Mouse (Mus musculus): ENCODE measurements around the gene Gm49318. TPM values are rescaled to one million over a fixed set of nuclear protein-coding genes. Genes with fewer than 3 reads are reported as not detected.
"Not testable (repeated sequence)": the region's sequence is repeated elsewhere in the genome, so short reads cannot be mapped to it uniquely, and the experiment has no call there.

The Gm49318 gene
- polyA plus RNA-seq, 1 experiment: not detected

DNA sequence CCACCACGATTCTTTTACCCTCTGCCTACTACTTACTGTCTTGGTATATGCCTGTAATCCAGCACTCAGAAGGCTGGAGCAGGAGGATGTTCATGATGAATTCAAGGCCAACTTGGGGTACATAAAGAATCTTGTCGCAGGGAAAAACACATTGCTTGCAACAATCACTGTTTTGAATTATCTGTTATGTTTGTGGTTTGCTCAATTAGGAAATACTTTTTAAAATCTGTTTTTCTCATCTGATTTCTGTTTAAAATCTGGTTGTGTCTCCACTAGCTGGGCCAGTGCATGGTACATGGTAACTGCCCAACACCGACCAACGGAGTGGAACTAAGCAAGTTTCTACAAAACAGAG is 13.6 kb upstream of the Gm49318 start:
- 15% methylated on average over 4 of the region's 4 CpGs for WGBS
- H3K27ac ChIP-seq (ENCODE audit: insufficient read depth, low read depth, low read length): no peak overlapping the region
- TF ChIP-seq POLR2A (IDR thresholded peaks at IDR 0.05; ENCODE audit: insufficient read depth, low read depth, low read length) (no peak), CTCF (IDR thresholded peaks at IDR 0.05; ENCODE audit: insufficient read depth, low read depth, low read length) (no peak)

DNA sequence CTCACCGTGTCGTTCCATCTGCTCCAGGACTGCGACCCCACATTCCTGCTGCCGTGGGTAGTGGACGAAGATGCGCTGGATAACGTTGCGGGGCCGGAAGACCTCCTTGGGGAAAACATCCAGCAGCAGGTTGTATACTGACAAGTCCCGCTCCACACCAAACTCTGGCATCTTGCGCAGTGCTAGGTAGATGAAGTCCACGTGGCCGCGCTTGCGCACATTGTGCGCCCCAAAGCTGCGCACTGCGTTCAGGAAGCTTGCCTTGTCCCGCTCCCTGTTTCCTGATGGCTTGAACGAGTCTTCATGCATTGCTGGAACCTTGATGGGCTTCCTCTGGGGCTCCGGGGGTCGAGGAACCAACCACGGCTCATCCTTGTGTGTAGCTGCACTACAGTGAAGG is 5.2 kb upstream of the Gm49318 start:
- Histone ChIP-seq H3K27ac (ENCODE audit: insufficient read depth, low read depth, low read length) (no peak overlapping the region), H3K4me3 (ENCODE audit: insufficient read depth, low read depth, low read length) (no peak overlapping the region), H3K4me1 (ENCODE audit: control insufficient read depth, insufficient read depth, low read length) (no peaks in the 10 kb centered on the region)
- TF ChIP-seq CTCF (IDR thresholded peaks at IDR 0.05; ENCODE audit: insufficient read depth, low read depth, low read length) (no peak), POLR2A (IDR thresholded peaks at IDR 0.05; ENCODE audit: insufficient read depth, low read depth, low read length) (no peak)
- 92% methylated on average over 23 of the region's 23 CpGs for WGBS

More for the DNA sequence above, 13.6 kb upstream of the Gm49318 start:
- Histone ChIP-seq H3K4me3 (ENCODE audit: insufficient read depth, low read depth, low read length) (peak overlapping the region; percentile 87), H3K4me1 (ENCODE audit: control insufficient read depth, insufficient read depth, low read length) (peaks cover 11% of the 10 kb centered on the region)

GRCm38 (mm10) chr9:22075778-22076177 is 4.7 kb upstream of the Gm49318 start:
- 91% methylated on average over 5 of the region's 5 CpGs for WGBS
- H3K27ac ChIP-seq (ENCODE audit: insufficient read depth, low read depth, low read length); H3K4me3 ChIP-seq (ENCODE audit: insufficient read depth, low read depth, low read length); H3K4me1 ChIP-seq (ENCODE audit: control insufficient read depth, insufficient read depth, low read length): not testable (repeated sequence)

GRCm38 (mm10) chr9:22072276-22072675 is 1.2 kb upstream of the Gm49318 start:
- TF ChIP-seq POLR2A (IDR thresholded peaks at IDR 0.05; ENCODE audit: insufficient read depth, low read depth, low read length) (no peak), CTCF (IDR thresholded peaks at IDR 0.05; ENCODE audit: insufficient read depth, low read depth, low read length) (no peak)
- H3K27ac ChIP-seq (ENCODE audit: insufficient read depth, low read depth, low read length): no peak overlapping the region
- no peak overlapping the region for H3K4me3 ChIP-seq (ENCODE audit: insufficient read depth, low read depth, low read length)
- WGBS: 92% methylated on average over 4 of the region's 4 CpGs
- 0 out of 2 replicates have a peak, but pooled peaks cover 4% of the 10 kb centered on the region for H3K4me1 ChIP-seq (ENCODE audit: control insufficient read depth, insufficient read depth, low read length)

- no peak for TF ChIP-seq POLR2A (IDR thresholded peaks at IDR 0.05; ENCODE audit: insufficient read depth, low read depth, low read length)
- TF ChIP-seq CTCF (IDR thresholded peaks at IDR 0.05; ENCODE audit: insufficient read depth, low read depth, low read length): no peak
- H3K27ac ChIP-seq (ENCODE audit: insufficient read depth, low read depth, low read length): peak overlapping the region; percentile 2; the same call in 1 of the 2 replicates
- H3K4me3 ChIP-seq (ENCODE audit: insufficient read depth, low read depth, low read length): peak overlapping the region; percentile 68
- WGBS: 31% methylated on average over 4 of the region's 4 CpGs
- H3K4me1 ChIP-seq (ENCODE audit: control insufficient read depth, insufficient read depth, low read length): 0 out of 2 replicates have a peak, but pooled peaks cover 4% of the 10 kb centered on the region
These were observed 1.0 kb downstream of the Gm49318 start for GRCm38 (mm10) chr9:22069881-22070553.

DNA sequence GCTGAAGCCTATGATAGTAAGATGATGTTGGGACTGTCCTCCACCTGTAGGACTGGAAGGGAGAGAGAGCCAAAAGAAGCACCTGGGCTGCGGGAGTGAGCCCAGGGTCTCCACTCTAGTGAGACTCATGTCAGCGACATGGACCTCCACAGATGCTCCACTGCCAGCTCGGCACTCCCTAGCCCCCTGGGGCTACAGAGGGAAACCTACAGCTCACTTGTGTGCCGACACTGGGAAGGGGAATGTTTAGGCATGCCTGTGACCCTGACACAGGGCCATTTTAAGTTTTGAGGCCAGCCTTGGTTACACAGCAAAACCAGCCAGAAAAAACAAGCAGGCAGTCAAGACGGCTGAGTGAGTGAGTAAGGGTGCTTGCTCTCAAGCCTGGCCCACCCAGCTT is 3.9 kb downstream of the Gm49318 start:
- 0 out of 2 replicates have a peak, but pooled peaks cover 4% of the 10 kb centered on the region for H3K4me1 ChIP-seq (ENCODE audit: control insufficient read depth, insufficient read depth, low read length)
- H3K27ac ChIP-seq (ENCODE audit: insufficient read depth, low read depth, low read length): no peak overlapping the region
- WGBS: 80% methylated on average over 5 of the region's 5 CpGs
- no peak overlapping the region for H3K4me3 ChIP-seq (ENCODE audit: insufficient read depth, low read depth, low read length)
- no peak for TF ChIP-seq POLR2A (IDR thresholded peaks at IDR 0.05; ENCODE audit: insufficient read depth, low read depth, low read length)
- TF ChIP-seq CTCF (IDR thresholded peaks at IDR 0.05; ENCODE audit: insufficient read depth, low read depth, low read length): no peak

DNA sequence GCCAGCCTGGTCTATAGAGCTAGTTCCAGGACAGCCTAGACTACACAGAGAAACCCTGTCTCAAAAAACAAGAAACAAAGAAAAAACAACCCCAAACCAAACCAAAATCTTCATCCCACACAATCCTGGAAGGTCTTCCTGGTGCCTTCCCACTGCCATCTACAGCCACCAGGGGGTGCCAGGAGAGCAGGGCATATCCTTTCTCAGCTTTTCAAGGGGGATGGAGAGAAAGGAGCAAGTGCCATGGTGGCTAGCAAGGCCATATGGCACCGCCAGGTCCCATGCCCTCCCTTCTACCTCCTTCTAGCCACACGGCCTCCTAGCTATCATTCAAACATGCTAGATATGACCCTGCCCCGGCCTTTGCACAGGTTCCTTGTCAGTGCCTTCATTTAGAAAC is 4.6 kb downstream of the Gm49318 start:
- H3K4me3 ChIP-seq (ENCODE audit: insufficient read depth, low read depth, low read length): no peak overlapping the region

DNA sequence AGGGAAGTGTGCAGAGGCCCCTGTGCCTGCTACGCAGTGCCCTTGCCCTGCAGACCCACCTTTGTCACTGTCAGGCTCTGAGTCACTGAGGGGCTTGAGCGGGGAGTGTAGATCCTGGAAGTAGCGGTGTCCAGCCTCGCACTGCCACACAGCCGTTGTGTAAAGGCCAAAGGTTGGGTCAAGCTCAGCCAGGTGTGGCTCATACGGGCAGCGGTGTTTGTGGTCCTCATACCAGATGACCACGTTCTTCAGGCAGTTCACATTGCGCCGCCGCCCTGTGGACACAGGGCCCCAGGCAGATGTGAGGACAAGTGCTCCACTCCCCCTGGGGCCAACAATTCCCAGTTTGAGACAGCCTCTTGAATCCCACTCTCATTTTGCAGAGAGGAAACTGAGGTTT is 5.4 kb downstream of the Gm49318 start:
- 96% methylated on average over 11 of the region's 11 CpGs for WGBS
- Histone ChIP-seq H3K4me1 (ENCODE audit: control insufficient read depth, insufficient read depth, low read length) (0 out of 2 replicates have a peak, but pooled peaks cover 4% of the 10 kb centered on the region), H3K27ac (ENCODE audit: insufficient read depth, low read depth, low read length) (no peak overlapping the region), H3K4me3 (ENCODE audit: insufficient read depth, low read depth, low read length) (no peak overlapping the region)
- TF ChIP-seq POLR2A (IDR thresholded peaks at IDR 0.05; ENCODE audit: insufficient read depth, low read depth, low read length) (no peak), CTCF (IDR thresholded peaks at IDR 0.05; ENCODE audit: insufficient read depth, low read depth, low read length) (no peak)

More for the DNA sequence above, 4.6 kb downstream of the Gm49318 start:
- WGBS: 66% methylated on average over 3 of the region's 3 CpGs
- TF ChIP-seq CTCF (IDR thresholded peaks at IDR 0.05; ENCODE audit: insufficient read depth, low read depth, low read length) (peak; percentile 70), POLR2A (IDR thresholded peaks at IDR 0.05; ENCODE audit: insufficient read depth, low read depth, low read length) (no peak)
- H3K4me1 ChIP-seq (ENCODE audit: control insufficient read depth, insufficient read depth, low read length): 0 out of 2 replicates have a peak, but pooled peaks cover 4% of the 10 kb centered on the region
- H3K27ac ChIP-seq (ENCODE audit: insufficient read depth, low read depth, low read length): no peak overlapping the region

DNA sequence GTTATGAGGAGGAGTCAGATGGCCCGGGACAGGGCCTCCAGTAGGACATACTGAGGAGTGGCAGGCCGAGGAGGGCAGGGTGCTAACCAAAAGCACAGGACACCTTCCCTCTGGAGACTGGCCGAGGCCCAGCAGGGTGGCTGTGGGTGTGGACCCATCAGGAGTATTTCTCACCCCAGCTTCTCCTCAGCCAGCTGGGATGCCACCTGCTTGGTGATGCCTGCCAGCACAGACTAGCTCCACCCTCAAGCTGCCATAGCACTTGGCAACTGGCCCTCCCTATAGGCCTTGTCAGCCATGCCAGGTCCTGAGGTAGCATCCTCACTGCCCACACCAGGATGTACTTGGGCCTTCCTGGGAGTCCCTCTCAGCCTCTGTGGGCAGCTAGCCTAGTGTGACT is 6.7 kb downstream of the Gm49318 start:
- 80% methylated on average over 3 of the region's 3 CpGs for WGBS
- Histone ChIP-seq H3K27ac (ENCODE audit: insufficient read depth, low read depth, low read length) (no peak overlapping the region), H3K4me1 (ENCODE audit: control insufficient read depth, insufficient read depth, low read length) (no peaks in the 10 kb centered on the region), H3K4me3 (ENCODE audit: insufficient read depth, low read depth, low read length) (no peak overlapping the region)
- TF ChIP-seq CTCF (IDR thresholded peaks at IDR 0.05; ENCODE audit: insufficient read depth, low read depth, low read length) (no peak), POLR2A (IDR thresholded peaks at IDR 0.05; ENCODE audit: insufficient read depth, low read depth, low read length) (no peak)

All from olfactory bulb, adult 2 months (tissue).